Mouse (Mus musculus): ENCODE measurements around the gene Socs2. TPM values are rescaled to one million over a fixed set of nuclear protein-coding genes. Genes with fewer than 3 reads are reported as not detected.

Socs2 gene
- polyA plus RNA-seq, 2 experiments = 1.5 to 5.4 TPM

DNA sequence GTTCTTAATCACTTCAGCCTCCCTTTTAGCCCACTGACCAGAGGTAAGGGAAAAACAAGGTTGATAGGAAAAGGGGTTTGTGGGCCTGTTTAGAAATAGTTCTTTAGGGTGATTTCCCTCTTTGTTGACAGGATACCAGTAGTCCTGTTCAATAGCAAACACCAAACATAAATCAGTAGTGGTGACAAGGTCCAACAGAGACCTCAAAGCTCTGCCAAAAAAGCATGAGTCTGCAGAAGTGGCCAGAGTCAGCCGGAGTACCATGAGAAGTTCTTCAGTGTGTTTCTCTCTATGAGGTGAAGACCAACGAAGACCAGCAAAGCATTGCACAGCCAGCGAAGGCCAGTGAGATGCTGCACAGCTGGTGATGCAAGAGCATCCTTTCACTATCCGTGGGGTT is 76.3 kb downstream of the Socs2 start:
- Histone ChIP-seq H3K9ac (replicated peaks) (no peak overlapping the region), H3K4me3 (ENCODE audit: insufficient read depth in 1 of 2, low read depth in 2 of 2, low read length in 2 of 2) (no peak overlapping the region), H3K9me3 (ENCODE audit: control insufficient read depth, low read length) (no peaks in the 10 kb centered on the region), H3K4me2 (ENCODE audit: low read depth) (no peak overlapping the region), H3K27ac (no peak overlapping the region), H3K4me1 (replicated peaks; ENCODE audit: control insufficient read depth in 2 of 2, insufficient read depth in 2 of 2, low read length in 1 of 2) (no peaks in the 10 kb centered on the region), H3K36me3 (replicated peaks; ENCODE audit: control insufficient read depth, insufficient read depth, low read depth) (no peaks in the 10 kb centered on the region), H3K27me3 (ENCODE audit: control insufficient read depth, insufficient read depth, low read length) (no peaks in the 10 kb centered on the region)
- no peak for DNase-seq (ENCODE audit: low read depth in 3 of 3, low spot score in 3 of 3)
- no peak for ATAC-seq (ENCODE audit: insufficient read depth)
- TF ChIP-seq EP300 (IDR thresholded peaks at IDR 0.05; ENCODE audit: low read depth) (no peak), CTCF (IDR thresholded peaks at IDR 0.05; ENCODE audit: low read depth) (no peak)
- 58% methylated on average over 4 of the region's 4 CpGs for WGBS (ENCODE audit: insufficient replicate concordance)

DNA sequence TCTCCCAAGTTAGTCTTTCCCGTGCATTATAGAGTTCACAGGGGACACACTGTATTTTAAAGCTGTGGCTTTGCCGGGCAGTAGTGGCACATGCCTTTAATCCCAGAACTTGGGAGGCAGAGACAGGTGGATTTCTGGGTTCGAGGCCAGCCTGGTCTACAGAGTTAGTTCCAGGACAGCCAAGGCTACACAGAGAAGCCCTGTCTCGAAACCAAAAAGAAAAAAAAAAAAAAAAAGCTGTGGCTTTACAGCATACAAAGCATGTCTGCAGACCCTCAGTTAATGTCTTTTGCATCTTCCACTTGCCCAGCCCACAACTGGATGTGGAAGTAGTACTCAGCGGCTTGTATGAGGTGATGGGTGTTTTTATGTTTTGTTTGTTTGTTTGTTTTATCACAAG is 79.4 kb downstream of the Socs2 start:
- no peak overlapping the region for H3K27ac ChIP-seq
- no peak for DNase-seq (ENCODE audit: low read depth in 3 of 3, low spot score in 3 of 3)
- no peaks in the 10 kb centered on the region for H3K36me3 ChIP-seq (replicated peaks; ENCODE audit: control insufficient read depth, insufficient read depth, low read depth)
- TF ChIP-seq EP300 (IDR thresholded peaks at IDR 0.05; ENCODE audit: low read depth) = no peak
- TF ChIP-seq CTCF (IDR thresholded peaks at IDR 0.05; ENCODE audit: low read depth) = no peak
- ATAC-seq (ENCODE audit: insufficient read depth) = no peak
- WGBS (ENCODE audit: insufficient replicate concordance) = 44% methylated on average over 5 of the region's 5 CpGs
- no peaks in the 10 kb centered on the region for H3K4me1 ChIP-seq (replicated peaks; ENCODE audit: control insufficient read depth in 2 of 2, insufficient read depth in 2 of 2, low read length in 1 of 2)
- H3K9ac ChIP-seq (replicated peaks) = no peak overlapping the region
- no peaks in the 10 kb centered on the region for H3K27me3 ChIP-seq (ENCODE audit: control insufficient read depth, insufficient read depth, low read length)
- H3K4me3 ChIP-seq (ENCODE audit: insufficient read depth in 1 of 2, low read depth in 2 of 2, low read length in 2 of 2) = no peak overlapping the region
- H3K4me2 ChIP-seq (ENCODE audit: low read depth) = no peak overlapping the region
- no peaks in the 10 kb centered on the region for H3K9me3 ChIP-seq (ENCODE audit: control insufficient read depth, low read length)

- DNase-seq (ENCODE audit: low read depth in 3 of 3, low spot score in 3 of 3) (no peak), ATAC-seq (ENCODE audit: insufficient read depth) (no peak)
- Histone ChIP-seq H3K4me3 (ENCODE audit: insufficient read depth in 1 of 2, low read depth in 2 of 2, low read length in 2 of 2) (no peak overlapping the region), H3K27ac (no peak overlapping the region), H3K27me3 (ENCODE audit: control insufficient read depth, insufficient read depth, low read length) (no peaks in the 10 kb centered on the region), H3K9ac (replicated peaks) (no peak overlapping the region), H3K4me2 (ENCODE audit: low read depth) (no peak overlapping the region), H3K36me3 (replicated peaks; ENCODE audit: control insufficient read depth, insufficient read depth, low read depth) (no peaks in the 10 kb centered on the region), H3K4me1 (replicated peaks; ENCODE audit: control insufficient read depth in 2 of 2, insufficient read depth in 2 of 2, low read length in 1 of 2) (no peaks in the 10 kb centered on the region), H3K9me3 (ENCODE audit: control insufficient read depth, low read length) (no peaks in the 10 kb centered on the region)
- 27% methylated on average over 4 of the region's 4 CpGs for WGBS (ENCODE audit: insufficient replicate concordance)
- no peak for TF ChIP-seq CTCF (IDR thresholded peaks at IDR 0.05; ENCODE audit: low read depth)
- no peak for TF ChIP-seq EP300 (IDR thresholded peaks at IDR 0.05; ENCODE audit: low read depth)
These were observed 80.0 kb downstream of the Socs2 start for GRCm38 (mm10) chr10:95336781-95337544.

Other genes with a start within 250 kb of the Socs2 start
- gene Cradd, start 93.0 kb downstream of the Socs2 start, polyA plus RNA-seq (2012; rRNA removed) = 2.3 and 3.6 TPM in 2 replicates
- gene Cradd, start 93.0 kb downstream of the Socs2 start, polyA plus RNA-seq (2014; fragmentation: Nextera tagmentation; extraction: Ambion mirVana) = 3.2 and 5.4 TPM in 2 replicates
- gene Mrpl42, start 84.8 kb upstream of the Socs2 start, polyA plus RNA-seq (2012; rRNA removed) = 110 and 137 TPM in 2 replicates
- gene Mrpl42, start 84.8 kb upstream of the Socs2 start, polyA plus RNA-seq (2014; fragmentation: Nextera tagmentation; extraction: Ambion mirVana) = 217 and 225 TPM in 2 replicates
- 50.1 and 78.2 TPM in 2 replicates for gene Ube2n, start 98.0 kb upstream of the Socs2 start, polyA plus RNA-seq (2012; rRNA removed)
- gene Ube2n, start 98.0 kb upstream of the Socs2 start, polyA plus RNA-seq (2014; fragmentation: Nextera tagmentation; extraction: Ambion mirVana) = 134 and 137 TPM in 2 replicates
- gene Nudt4, start 147.0 kb upstream of the Socs2 start, polyA plus RNA-seq (2012; rRNA removed) = 30.0 and 49.7 TPM in 2 replicates
- 95.5 and 106 TPM in 2 replicates for gene Nudt4, start 147.0 kb upstream of the Socs2 start, polyA plus RNA-seq (2014; fragmentation: Nextera tagmentation; extraction: Ambion mirVana)

Data from liver, embryonic 14.5 days (tissue).